Mouse (Mus musculus): ENCODE measurements around the gene Gpsm2.

- TF ChIP-seq EP300 (IDR thresholded peaks at IDR 0.05; ENCODE audit: low read depth) (no peak), CTCF (IDR thresholded peaks at IDR 0.05; ENCODE audit: low read depth) (no peak)
These were observed 22.0 kb upstream of the Gpsm2 start for GRCm38 (mm10) chr3:108744060-108744459.

Measured in liver, embryonic 14.5 days (tissue).